Mouse (Mus musculus) embryonic facial prominence, embryonic 12.5 days (tissue): ENCODE measurements around the gene Snrnp27. TPM values are rescaled to one million over a fixed set of nuclear protein-coding genes. Genes with fewer than 3 reads are reported as not detected.

Experiments
- ATAC-seq: fragments of 200-750 bp; cut with Nextera tagmentation; 2 replicates; pipeline ENCODE4 v1.8.0; 2017; ENCODE audit not compliant: insufficient number of reproducible peaks, insufficient read depth, low FRiP score, low TSS enrichment
- H3K27ac ChIP-seq: fragments of 300-500 bp; sonication (generic); 2 replicates; pipeline ENCODE4 v1.5.1; 2016; ENCODE audit warnings: mild to moderate bottlenecking
- H3K27me3 ChIP-seq: fragments of 300-500 bp; sonication (generic); 2 replicates; pipeline ENCODE4 v1.6.1; 2016; ENCODE audit warnings: mild to moderate bottlenecking, moderate library complexity
- H3K36me3 ChIP-seq: fragments of 300-500 bp; sonication (generic); 2 replicates; pipeline ENCODE4 v1.6.1; 2016; ENCODE audit warnings: mild to moderate bottlenecking
- H3K4me1 ChIP-seq: fragments of 300-500 bp; sonication (generic); 2 replicates; pipeline ENCODE4 v1.6.1; 2016
- H3K4me2 ChIP-seq: fragments of 300-500 bp; sonication (generic); replicated peaks from 2 replicates; pipeline ENCODE4 v1.6.1; 2016; ENCODE audit warnings: mild to moderate bottlenecking, moderate library complexity
- H3K4me3 ChIP-seq: fragments of 300-500 bp; sonication (generic); 2 replicates; pipeline ENCODE4 v1.5.1; 2016; ENCODE audit warnings: mild to moderate bottlenecking
- H3K9ac ChIP-seq: fragments of 300-500 bp; sonication (generic); 2 replicates; pipeline ENCODE4 v1.6.1; 2016; ENCODE audit warnings: mild to moderate bottlenecking, moderate library complexity
- H3K9me3 ChIP-seq: fragments of 300-500 bp; sonication (generic); 2 replicates; pipeline ENCODE4 v1.6.1; 2016; ENCODE audit warnings: mild to moderate bottlenecking, moderate library complexity
- WGBS: fragments of 180-500 bp; shearing (Covaris S2); methylation state at CpG from one replicate; pipeline ENCODE4 v1.1.7; 2016; 5-methylcytosine and 5-hydroxymethylcytosine counted together
- polyA plus RNA-seq: library from polyadenylated mRNA; unstranded; fragments of >200 nt; fragmentation: Nextera tagmentation; extraction: Ambion mirVana; gene quantifications from 2 replicates; pipeline ENCODE4 v1.2.1, GENCODE M21; 2016

Snrnp27 gene
- polyA plus RNA-seq, 1 experiment from 2014 or later: 126 TPM

DNA sequence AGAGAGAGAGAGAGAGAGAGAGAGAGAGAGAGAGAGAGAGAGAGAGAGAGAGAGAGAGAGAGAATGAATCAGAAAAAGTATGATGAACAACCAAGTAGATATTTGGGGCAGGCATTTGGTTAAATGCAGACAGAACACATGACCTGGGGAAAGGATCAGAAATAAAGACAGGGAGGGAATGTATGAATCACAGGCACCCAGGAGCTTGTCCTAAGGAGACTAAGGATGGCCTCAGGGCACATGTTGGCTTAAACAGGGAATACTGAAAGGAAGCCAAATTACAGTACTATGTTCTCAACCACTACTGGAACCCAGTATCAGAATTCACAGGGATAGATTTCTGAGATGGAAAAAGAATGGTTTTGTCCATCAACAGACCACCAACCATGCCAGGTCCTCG is 2.6 kb upstream of the Snrnp27 start:
- Histone ChIP-seq H3K9ac (no peak overlapping the region), H3K9me3 (no peaks in the 10 kb centered on the region), H3K36me3 (peaks cover 36% of the 10 kb centered on the region), H3K4me3 (no peak overlapping the region), H3K4me1 (0 out of 2 replicates have a peak, but pooled peaks cover 8% of the 10 kb centered on the region), H3K4me2 (no peak overlapping the region), H3K27ac (no peak overlapping the region), H3K27me3 (no peaks in the 10 kb centered on the region)
- ATAC-seq: no peak
- 66% methylated on average over 1 of the region's 1 CpGs for WGBS

DNA sequence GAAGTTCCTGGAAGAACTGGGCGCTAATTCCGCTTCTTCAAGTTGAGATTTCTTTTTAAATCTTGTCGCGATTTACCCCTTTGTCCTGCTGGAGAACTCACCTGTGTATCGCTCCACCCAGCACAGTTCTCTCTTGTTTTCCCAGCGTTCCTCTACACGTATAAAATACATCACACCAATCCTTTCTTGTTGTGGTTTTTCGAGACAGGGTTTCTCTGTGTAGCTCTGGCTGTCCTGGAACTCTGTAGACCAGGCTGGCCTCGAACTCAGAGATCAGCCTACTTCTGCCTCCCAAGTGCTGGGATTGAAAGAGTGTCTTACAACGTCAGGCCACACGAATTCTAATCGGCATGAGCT is 311 bp upstream of the Snrnp27 start:
- Histone ChIP-seq H3K36me3 (peaks cover 37% of the 10 kb centered on the region), H3K27ac (no peak overlapping the region), H3K4me1 (0 out of 2 replicates have a peak, but pooled peaks cover 8% of the 10 kb centered on the region), H3K4me3 (peak overlapping the region; percentile 82), H3K9ac (peak overlapping the region; percentile 86), H3K27me3 (no peaks in the 10 kb centered on the region), H3K4me2 (peak overlapping the region; percentile 65), H3K9me3 (no peaks in the 10 kb centered on the region)
- no peak for ATAC-seq
- WGBS: 37% methylated on average over 12 of the region's 12 CpGs

DNA sequence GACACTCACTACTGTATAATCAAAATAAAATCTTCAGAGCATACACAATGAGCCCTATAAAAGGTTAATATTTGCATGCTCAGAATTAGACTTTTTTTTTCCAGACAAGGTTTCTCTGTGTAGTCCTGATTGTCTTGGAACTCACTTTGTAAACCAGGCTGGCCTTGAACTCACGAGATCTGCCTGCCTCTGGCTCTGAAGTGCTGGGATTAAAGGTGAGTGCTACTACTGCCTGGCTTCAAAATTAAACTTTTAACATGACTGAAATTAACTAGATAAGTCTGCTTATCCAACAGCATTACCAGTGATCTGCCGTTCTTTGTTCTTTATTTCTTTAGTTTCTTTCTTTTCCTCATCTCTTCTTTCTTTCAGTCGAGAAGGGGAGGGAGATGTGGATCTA is 3.0 kb downstream of the Snrnp27 start:
- Histone ChIP-seq H3K9me3 (no peaks in the 10 kb centered on the region), H3K36me3 (peaks cover 61% of the 10 kb centered on the region), H3K9ac (no peak overlapping the region), H3K4me1 (0 out of 2 replicates have a peak, but pooled peaks cover 8% of the 10 kb centered on the region), H3K27me3 (no peaks in the 10 kb centered on the region), H3K4me2 (no peak overlapping the region), H3K4me3 (no peak overlapping the region), H3K27ac (no peak overlapping the region)
- WGBS: 91% methylated on average over 3 of the region's 3 CpGs
- ATAC-seq: no peak

DNA sequence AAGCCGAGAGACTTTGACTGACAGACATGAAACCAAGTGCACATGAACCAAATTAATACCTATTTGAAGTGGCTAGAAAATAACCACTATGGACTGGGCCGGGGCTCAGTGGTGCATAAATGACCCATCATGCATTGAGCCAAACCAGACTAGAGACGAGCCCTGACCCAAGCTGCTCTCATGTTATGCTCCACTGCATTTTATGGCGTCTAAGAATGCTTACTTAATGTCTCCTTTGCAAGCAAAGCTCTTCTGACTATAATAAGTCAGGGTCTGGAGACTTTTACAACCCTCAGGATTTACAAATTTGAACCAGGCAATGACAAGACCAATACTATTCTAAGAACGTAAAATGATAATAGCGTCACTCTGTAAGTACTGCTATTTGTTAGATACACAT is 6.0 kb downstream of the Snrnp27 start:
- H3K4me3 ChIP-seq: no peak overlapping the region
- no peak overlapping the region for H3K4me2 ChIP-seq
- H3K27me3 ChIP-seq: no peaks in the 10 kb centered on the region
- ATAC-seq: no peak
- no peak overlapping the region for H3K9ac ChIP-seq
- H3K27ac ChIP-seq: no peak overlapping the region
- 90% methylated on average over 6 of the region's 6 CpGs for WGBS
- no peaks in the 10 kb centered on the region for H3K9me3 ChIP-seq
- H3K36me3 ChIP-seq: peaks cover 88% of the 10 kb centered on the region
- 0 out of 2 replicates have a peak, but pooled peaks cover 4% of the 10 kb centered on the region for H3K4me1 ChIP-seq

DNA sequence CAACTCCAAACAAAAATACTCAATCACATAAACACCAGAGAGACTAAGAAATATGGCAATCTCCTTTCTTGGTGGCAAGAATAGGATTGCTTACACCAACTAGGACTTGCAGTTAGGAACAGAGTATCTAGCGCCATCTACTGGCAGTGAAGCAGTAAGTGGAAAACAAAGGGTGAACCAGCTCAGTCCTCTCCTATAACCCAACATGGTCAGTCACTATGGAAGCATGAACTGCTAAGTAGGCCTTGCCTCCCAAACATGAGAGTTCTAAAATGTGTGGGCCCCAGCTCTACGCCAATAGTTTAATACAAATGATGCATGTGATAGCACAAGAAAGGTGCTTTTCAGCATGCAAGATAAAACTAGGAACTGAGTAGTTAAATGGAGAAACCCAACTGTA is 13.4 kb downstream of the Snrnp27 start:
- 18% methylated on average over 2 of the region's 2 CpGs for WGBS
- Histone ChIP-seq H3K27me3 (no peaks in the 10 kb centered on the region), H3K4me3 (no peak overlapping the region), H3K9ac (no peak overlapping the region), H3K9me3 (no peaks in the 10 kb centered on the region), H3K27ac (no peak overlapping the region), H3K36me3 (peaks cover 48% of the 10 kb centered on the region), H3K4me1 (peaks cover 11% of the 10 kb centered on the region), H3K4me2 (no peak overlapping the region)
- ATAC-seq: no peak

DNA sequence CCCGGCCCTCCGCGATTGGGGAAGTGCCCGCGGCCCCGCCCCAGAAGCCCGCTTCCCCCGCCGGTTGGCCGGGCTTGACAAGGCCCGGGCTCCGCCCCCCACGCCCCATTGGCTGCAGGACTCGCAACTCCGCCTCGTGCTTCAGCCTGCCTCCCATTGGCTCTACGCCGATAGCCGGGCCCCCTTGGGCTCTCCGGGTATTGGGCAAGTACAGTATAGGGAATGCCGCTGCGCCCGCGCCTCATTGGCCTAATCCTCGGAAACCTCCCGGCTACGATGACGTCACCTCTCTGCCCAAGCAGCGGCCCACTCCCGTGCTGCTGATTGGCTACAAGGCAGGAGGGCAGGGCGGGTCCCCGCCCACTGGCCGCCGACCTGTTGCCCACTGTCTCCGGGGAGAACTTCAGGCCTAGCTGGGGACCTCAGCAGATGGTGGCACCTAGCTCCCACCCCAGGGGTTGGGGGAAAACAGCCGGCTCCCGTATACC is 15.0 kb downstream of the Snrnp27 start:
- Histone ChIP-seq H3K4me1 (peaks cover 11% of the 10 kb centered on the region), H3K9me3 (no peaks in the 10 kb centered on the region), H3K4me3 (peak overlapping the region; percentile 90), H3K27ac (0 out of 2 replicates have a peak overlapping the region, but pooled peaks have one; percentile 24), H3K36me3 (peaks cover 34% of the 10 kb centered on the region), H3K27me3 (no peaks in the 10 kb centered on the region), H3K4me2 (peak overlapping the region; percentile 92), H3K9ac (peak overlapping the region; percentile 54)
- WGBS: under 1% methylated on average over 25 of the region's 37 CpGs
- ATAC-seq: peak; percentile 100

DNA sequence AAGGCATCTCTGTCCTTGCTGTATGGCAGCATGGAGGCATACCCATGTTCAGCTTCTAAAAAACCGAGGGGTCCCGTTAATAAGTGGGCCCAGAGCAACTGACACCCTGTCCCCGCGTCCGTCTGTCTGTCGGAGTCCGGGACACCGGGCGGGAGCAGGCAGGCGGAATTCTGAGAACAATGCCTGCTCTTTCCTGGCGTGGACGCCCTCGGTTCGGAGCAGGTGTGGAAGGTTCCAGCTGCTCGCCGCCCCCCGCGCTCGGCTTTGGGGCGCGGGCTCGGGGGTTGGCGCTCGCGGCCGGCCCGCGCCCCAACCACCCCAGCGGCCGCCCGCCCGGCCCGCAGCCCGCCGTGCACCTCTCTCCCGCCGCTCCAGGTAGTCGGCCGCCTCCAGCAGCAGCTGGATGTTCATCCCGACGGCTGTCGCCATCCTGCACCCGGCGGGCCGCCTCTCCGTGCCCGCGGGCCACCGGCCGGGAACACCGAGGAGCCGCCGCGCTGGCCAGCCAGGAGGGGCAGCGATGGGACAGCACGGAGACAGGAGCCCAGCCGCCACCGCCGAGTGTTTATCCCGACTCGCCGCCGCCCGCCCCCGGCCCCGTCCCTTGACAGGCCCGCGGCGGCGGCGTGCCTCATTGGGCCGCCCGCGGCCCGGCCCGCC is 15.6 kb downstream of the Snrnp27 start, which contains the start of gene Mxd1:
Gene Mxd1 (minus strand): TSS at position 582 of the 660 bp plus-strand sequence.
- Histone ChIP-seq H3K4me1 (peaks cover 11% of the 10 kb centered on the region), H3K27ac (0 out of 2 replicates have a peak within 1 kb of the TSS, but pooled peaks have one; percentile 24), H3K4me2 (peak within 1 kb of the TSS; percentile 92), H3K36me3 (peaks cover 29% of the 10 kb centered on the region), H3K9ac (peak within 1 kb of the TSS; percentile 80), H3K27me3 (no peaks in the 10 kb centered on the region), H3K4me3 (peak within 1 kb of the TSS; percentile 90), H3K9me3 (no peaks in the 10 kb centered on the region)
- no peak for ATAC-seq
- WGBS: under 1% methylated on average over 62 of the region's 76 CpGs

DNA sequence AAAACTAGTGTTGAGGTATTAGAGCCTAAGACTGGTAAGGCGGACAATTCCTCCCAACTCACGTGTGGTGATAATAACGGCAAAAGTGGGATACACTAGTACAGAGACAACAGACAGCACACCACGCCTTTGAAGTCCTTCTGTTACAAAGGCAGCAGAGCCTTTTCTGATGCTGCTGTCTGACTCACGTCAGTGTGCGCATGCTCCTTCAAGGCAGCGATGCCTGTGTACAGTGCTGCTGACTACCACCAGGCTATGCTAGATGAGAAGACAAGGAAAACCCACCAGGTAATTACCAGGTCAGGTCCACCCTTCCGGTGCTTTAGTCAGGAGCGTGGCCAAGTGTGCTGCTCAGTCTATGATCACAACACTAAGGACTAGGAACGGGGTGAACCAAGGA is 17.3 kb downstream of the Snrnp27 start:
- Histone ChIP-seq H3K9ac (no peak overlapping the region), H3K36me3 (peaks cover 24% of the 10 kb centered on the region), H3K4me2 (no peak overlapping the region), H3K9me3 (no peaks in the 10 kb centered on the region), H3K4me1 (peaks cover 11% of the 10 kb centered on the region), H3K27ac (no peak overlapping the region), H3K4me3 (0 out of 2 replicates have a peak overlapping the region, but pooled peaks have one; percentile 90), H3K27me3 (no peaks in the 10 kb centered on the region)
- no peak for ATAC-seq
- 93% methylated on average over 10 of the region's 10 CpGs for WGBS

DNA sequence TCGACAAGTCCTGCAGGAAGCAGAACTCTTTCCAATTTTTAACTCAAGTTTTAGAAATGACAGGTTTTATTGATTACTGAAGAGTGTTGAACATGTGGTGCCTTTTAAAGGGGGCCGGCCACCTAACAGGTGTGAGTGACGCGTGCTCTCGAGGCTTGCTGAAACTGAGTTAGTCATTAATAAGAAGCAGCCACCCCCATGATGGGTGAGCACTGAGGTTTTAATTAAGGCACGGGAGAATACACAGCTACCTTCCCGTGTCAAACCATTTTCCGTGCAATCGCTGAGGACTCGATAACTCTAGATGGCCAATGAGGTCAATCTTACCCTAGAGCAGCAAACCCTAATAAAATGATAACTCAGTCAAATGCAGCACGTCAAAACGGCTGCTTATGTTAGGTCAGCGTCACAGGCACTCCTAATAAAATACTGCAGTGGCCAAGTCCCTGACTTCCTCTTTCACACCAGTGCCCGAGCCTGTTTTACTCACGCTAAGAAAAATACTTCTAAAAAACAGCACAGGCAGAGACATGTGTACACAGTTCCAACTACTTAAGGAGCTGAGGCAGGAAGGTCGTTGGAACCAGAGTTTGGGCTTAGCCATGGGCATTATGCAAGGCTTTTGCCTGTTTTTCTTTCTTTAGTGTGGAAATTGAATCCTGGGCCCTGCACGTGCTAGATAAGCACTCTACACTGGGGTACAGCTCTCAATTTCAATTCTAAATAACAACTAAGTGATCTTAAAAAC is 18.6 kb downstream of the Snrnp27 start:
- no peak for ATAC-seq
- no peak overlapping the region for H3K9ac ChIP-seq

DNA sequence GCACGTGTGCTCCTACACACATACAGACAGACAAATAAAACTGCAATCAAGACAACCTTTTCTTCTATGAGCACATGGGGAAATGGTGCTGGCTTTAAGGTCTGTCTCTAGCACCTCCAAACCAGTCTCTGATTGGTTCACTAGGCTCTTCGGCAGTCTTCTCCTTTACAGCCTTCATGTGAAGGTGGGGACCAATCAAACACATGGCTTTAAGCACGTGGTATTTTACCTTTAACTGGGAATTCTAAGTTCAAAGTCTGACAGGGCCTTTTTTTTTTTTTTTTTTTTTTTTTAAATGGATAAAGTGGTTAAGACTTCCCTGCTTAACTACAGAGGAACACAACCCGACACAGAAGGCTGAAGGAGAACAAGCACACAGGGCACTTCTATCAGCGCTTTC is 19.2 kb downstream of the Snrnp27 start:
- no peaks in the 10 kb centered on the region for H3K9me3 ChIP-seq
- H3K4me2 ChIP-seq: no peak overlapping the region
- no peak overlapping the region for H3K27ac ChIP-seq
- no peaks in the 10 kb centered on the region for H3K27me3 ChIP-seq
- H3K4me1 ChIP-seq: peaks cover 11% of the 10 kb centered on the region
- H3K9ac ChIP-seq: no peak overlapping the region
- 78% methylated on average over 5 of the region's 5 CpGs for WGBS
- no peak for ATAC-seq
- H3K4me3 ChIP-seq: no peak overlapping the region
- peaks cover 26% of the 10 kb centered on the region for H3K36me3 ChIP-seq

More for the DNA sequence above, 18.6 kb downstream of the Snrnp27 start:
- Histone ChIP-seq H3K4me1 (peaks cover 11% of the 10 kb centered on the region), H3K4me2 (no peak overlapping the region), H3K27ac (no peak overlapping the region), H3K36me3 (peaks cover 24% of the 10 kb centered on the region), H3K4me3 (no peak overlapping the region), H3K27me3 (no peaks in the 10 kb centered on the region), H3K9me3 (no peaks in the 10 kb centered on the region)
- 82% methylated on average over 17 of the region's 17 CpGs for WGBS

DNA sequence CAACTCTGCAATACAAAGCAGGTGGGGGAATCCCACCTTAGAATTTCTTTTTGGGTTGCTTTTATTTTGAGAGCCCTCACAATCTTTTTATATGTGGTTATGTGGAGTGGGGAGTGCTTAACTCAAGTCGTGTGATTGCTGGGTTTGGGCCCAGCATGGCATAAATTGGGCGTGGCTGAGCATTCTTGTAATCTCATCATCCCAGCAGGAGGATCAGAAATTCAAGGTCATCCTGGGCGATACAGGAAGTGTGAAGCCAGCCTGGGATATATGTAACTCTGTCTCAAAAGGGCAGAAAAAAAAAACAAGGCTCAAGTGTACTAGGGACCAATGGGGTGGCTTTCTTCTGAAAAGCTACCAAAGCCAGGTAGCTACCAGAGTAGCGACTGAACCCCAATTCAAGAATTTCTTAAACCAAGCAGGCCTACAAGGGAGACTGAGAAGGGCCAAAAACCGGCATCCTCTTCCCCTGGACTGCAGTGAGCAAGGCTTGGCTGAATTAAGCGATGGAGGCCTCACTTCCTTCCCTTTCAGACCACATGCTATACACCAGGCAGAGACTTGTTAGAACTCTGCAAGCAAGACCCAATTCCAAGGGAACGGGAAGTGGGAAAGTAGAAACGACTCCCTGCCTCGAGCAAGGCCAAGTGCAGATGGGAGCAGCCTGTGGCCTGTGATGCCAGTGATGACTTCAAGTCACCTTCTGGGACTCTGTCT is 24.0 kb downstream of the Snrnp27 start:
- Histone ChIP-seq H3K27ac (no peak overlapping the region), H3K27me3 (no peaks in the 10 kb centered on the region), H3K9me3 (no peaks in the 10 kb centered on the region), H3K9ac (no peak overlapping the region), H3K4me2 (no peak overlapping the region), H3K4me1 (no peaks in the 10 kb centered on the region), H3K4me3 (no peak overlapping the region), H3K36me3 (peaks cover 39% of the 10 kb centered on the region)
- 82% methylated on average over 9 of the region's 9 CpGs for WGBS
- ATAC-seq: no peak
